ENCODE assay signal across 8 mouse cellular contexts in the genomic region with DNA sequence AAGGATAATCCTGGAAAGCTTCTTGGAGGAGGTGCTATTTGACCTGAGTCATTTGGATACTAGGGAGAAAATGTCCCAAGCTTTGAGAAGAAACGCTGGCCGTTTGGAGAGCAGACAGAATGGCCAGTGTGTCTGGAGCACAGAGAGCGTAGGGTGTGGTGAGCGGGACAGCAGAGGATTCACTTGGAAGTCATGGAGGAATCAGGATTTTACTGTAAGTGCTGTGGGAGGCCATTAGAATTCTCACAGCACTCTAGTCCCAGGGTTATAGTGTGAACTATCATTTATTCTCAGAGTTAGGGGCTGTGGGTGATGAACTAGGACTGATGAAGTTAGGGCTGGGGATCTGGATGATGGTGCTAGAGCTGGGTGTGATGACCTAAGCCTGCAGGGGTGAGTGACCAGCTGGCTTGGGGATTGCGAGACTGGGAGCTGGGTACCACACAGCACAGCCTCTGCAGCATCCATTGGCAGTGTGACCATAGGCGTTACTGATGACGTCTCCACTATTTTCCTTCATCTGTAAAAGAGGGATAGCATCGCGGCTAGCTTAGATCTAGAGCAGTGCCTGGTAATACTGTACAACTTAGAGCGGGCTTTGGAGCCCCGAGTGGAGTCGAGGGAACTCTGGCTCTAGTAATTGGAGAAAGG. TPM values are rescaled to one million over a fixed set of nuclear protein-coding genes. Genes with fewer than 3 reads are reported as not detected.
DNase-seq lines count a peak whose midpoint lies in the region; ATAC-seq and TF ChIP-seq lines count a peak whose summit lies in the region.

No protein-coding gene starts in this region.

- 73% methylated on average over 12 of the region's 12 CpGs for WGBS in kidney, adult 2 months
- WGBS in heart, embryonic 16.5 days = 78% methylated on average over 12 of the region's 12 CpGs
- 92% methylated on average over 12 of the region's 12 CpGs for WGBS in midbrain, embryonic 10.5 days

- peak overlapping the region; percentile 82 for H3K27ac ChIP-seq in kidney, adult 2 months (ENCODE audit: insufficient read depth, low read depth, low read length)
- H3K27ac ChIP-seq in heart, embryonic 16.5 days (ENCODE audit: low read length) = peak overlapping the region; percentile 95
- H3K27ac ChIP-seq in midbrain, embryonic 10.5 days (replicated peaks) = peak overlapping the region; percentile 85

- H3K4me2 ChIP-seq in heart, embryonic 16.5 days (ENCODE audit: low read depth, low read length) = peak overlapping the region; percentile 83

- H3K9ac ChIP-seq in heart, embryonic 16.5 days (ENCODE audit: low read length) = peak overlapping the region; percentile 70

- TF ChIP-seq CTCF in kidney, adult 2 months (conservative IDR thresholded peaks at IDR 0.05; ENCODE audit: insufficient read depth, insufficient read length, low read depth, low read length) = no peak
- TF ChIP-seq CTCF in E14TG2a.4 (conservative IDR thresholded peaks at IDR 0.05; ENCODE audit: low read length) = no peak

- no peaks in the 10 kb centered on the region for H3K9me3 ChIP-seq in E14TG2a.4 (ENCODE audit: low read length)
- peaks cover 4% of the 10 kb centered on the region; the same call in 1 of the 2 replicates for H3K9me3 ChIP-seq in heart, embryonic 16.5 days (replicated peaks; ENCODE audit: control insufficient read depth, low read length)
- H3K9me3 ChIP-seq in midbrain, embryonic 10.5 days (replicated peaks) = no peaks in the 10 kb centered on the region

- DNase-seq in kidney, adult 2 months = no peak
- no peak for DNase-seq in kidney, postnatal 14 days
- no peak for DNase-seq in midbrain, embryonic 10.5 days (ENCODE audit: low spot score)
- no peak for DNase-seq in adrenal gland, adult 18-20 months (ENCODE audit: low spot score in 2 of 2)
- DNase-seq in testis, postnatal 10 days (ENCODE audit: low spot score) = no peak

- no peaks in the 10 kb centered on the region for H3K36me3 ChIP-seq in kidney, adult 2 months (ENCODE audit: control insufficient read depth, insufficient read depth, low read length)
- H3K36me3 ChIP-seq in E14TG2a.4 (ENCODE audit: insufficient read depth, low read length) = no peaks in the 10 kb centered on the region
- H3K36me3 ChIP-seq in heart, embryonic 16.5 days (ENCODE audit: control insufficient read depth, insufficient read depth) = no peaks in the 10 kb centered on the region
- no peaks in the 10 kb centered on the region; the same call in 1 of the 2 replicates for H3K36me3 ChIP-seq in midbrain, embryonic 10.5 days

- no peaks in the 10 kb centered on the region for H3K27me3 ChIP-seq in kidney, adult 2 months (replicated peaks; ENCODE audit: control insufficient read depth, insufficient read depth, low read length)
- peaks cover 7% of the 10 kb centered on the region; the same call in 1 of the 2 replicates for H3K27me3 ChIP-seq in E14TG2a.4 (ENCODE audit: insufficient read depth, low read length)
- H3K27me3 ChIP-seq in heart, embryonic 16.5 days (ENCODE audit: control insufficient read depth, insufficient read depth, low read length) = no peaks in the 10 kb centered on the region
- H3K27me3 ChIP-seq in midbrain, embryonic 10.5 days (ENCODE audit: low read depth, poor library complexity, severe bottlenecking) = peaks cover 35% of the 10 kb centered on the region

- peaks cover 4% of the 10 kb centered on the region; the same call in 1 of the 2 replicates for H3K4me1 ChIP-seq in kidney, adult 2 months (ENCODE audit: control insufficient read depth, insufficient read depth, low read length)
- H3K4me1 ChIP-seq in E14TG2a.4 (replicated peaks; ENCODE audit: low read depth, low read length) = peaks cover 76% of the 10 kb centered on the region
- peaks cover 17% of the 10 kb centered on the region for H3K4me1 ChIP-seq in heart, embryonic 16.5 days (ENCODE audit: control insufficient read depth, insufficient read depth, low read length)
- peaks cover 47% of the 10 kb centered on the region for H3K4me1 ChIP-seq in midbrain, embryonic 10.5 days

- TF ChIP-seq POLR2A in kidney, adult 2 months (IDR thresholded peaks at IDR 0.05; ENCODE audit: low read depth, low read length) = no peak

- H3K4me3 ChIP-seq in kidney, adult 2 months (ENCODE audit: insufficient read depth, low read depth, low read length) = no peak overlapping the region
- H3K4me3 ChIP-seq in E14TG2a.4 (replicated peaks; ENCODE audit: low read length) = peak overlapping the region; percentile 73; the same call in 1 of the 2 replicates
- no peak overlapping the region; the same call in 1 of the 2 replicates for H3K4me3 ChIP-seq in heart, embryonic 16.5 days (ENCODE audit: low read length)
- 0 out of 2 replicates have a peak overlapping the region, but pooled peaks have one; percentile 55 for H3K4me3 ChIP-seq in midbrain, embryonic 10.5 days

- ATAC-seq in heart, embryonic 16.5 days (replicated peaks; ENCODE audit: extremely low read depth, insufficient read depth, low FRiP score) = no peak
- no peak for ATAC-seq in granulocyte monocyte progenitor cell, adult 5-6 weeks (replicated peaks; ENCODE audit: poor library complexity, severe bottlenecking)

RNA-seq across cellular contexts. Expression of a gene that starts 0.9 kb away (rescaled TPM):
- polyA plus RNA-seq in kidney, adult 2 months (2012; rRNA removed) = 62.1 and 65.4 TPM in 2 replicates
- 87.4 and 92.8 TPM in 2 replicates for polyA plus RNA-seq in heart, embryonic 16.5 days (2015; fragmentation: Nextera tagmentation; extraction: Ambion mirVana)
- polyA plus RNA-seq in midbrain, embryonic 10.5 days (2016; fragmentation: Nextera tagmentation; extraction: Ambion mirVana) = 17.7 and 28.2 TPM in 2 replicates
- 100 to 1,000 TPM; 299 to 421 TPM for total RNA-seq in adrenal gland, adult 18-20 months (2021)
- 244 and 297 TPM in 2 replicates for total RNA-seq in granulocyte monocyte progenitor cell, adult 5-6 weeks (2014; fragmentation: Nextera tagmentation)
- 174 and 251 TPM in 2 replicates for total RNA-seq in granulocyte monocyte progenitor cell, adult 5-6 weeks (2017)

RNA-seq across cellular contexts. Expression of a gene that starts 1.8 kb away (rescaled TPM):
- 8.6 and 8.9 TPM in 2 replicates for polyA plus RNA-seq in kidney, adult 2 months (2012; rRNA removed)
- 3.8 and 3.9 TPM in 2 replicates for polyA plus RNA-seq in heart, embryonic 16.5 days (2015; fragmentation: Nextera tagmentation; extraction: Ambion mirVana)
- 4.8 and 5.3 TPM in 2 replicates for polyA plus RNA-seq in midbrain, embryonic 10.5 days (2016; fragmentation: Nextera tagmentation; extraction: Ambion mirVana)
- 10 to 100 TPM; 17.7 to 21.1 TPM for total RNA-seq in adrenal gland, adult 18-20 months (2021)
- total RNA-seq in granulocyte monocyte progenitor cell, adult 5-6 weeks (2014; fragmentation: Nextera tagmentation) = 3.1 TPM in 1 of 2 replicates, not detected in the other
- total RNA-seq in granulocyte monocyte progenitor cell, adult 5-6 weeks (2017) = 1.8 and 3.0 TPM in 2 replicates

RNA-seq across cellular contexts. Expression of a gene that starts 25.3 kb away (rescaled TPM):
- polyA plus RNA-seq in kidney, adult 2 months (2012; rRNA removed) = 123 and 143 TPM in 2 replicates
- 8.8 TPM in 2 replicates for polyA plus RNA-seq in heart, embryonic 16.5 days (2015; fragmentation: Nextera tagmentation; extraction: Ambion mirVana)
- polyA plus RNA-seq in midbrain, embryonic 10.5 days (2016; fragmentation: Nextera tagmentation; extraction: Ambion mirVana) = 4.4 and 5.1 TPM in 2 replicates
- 10 to 100 TPM; 70.9 to 89.3 TPM for total RNA-seq in adrenal gland, adult 18-20 months (2021)
- 14.5 and 21.2 TPM in 2 replicates for total RNA-seq in granulocyte monocyte progenitor cell, adult 5-6 weeks (2014; fragmentation: Nextera tagmentation)
- 9.5 and 12.5 TPM in 2 replicates for total RNA-seq in granulocyte monocyte progenitor cell, adult 5-6 weeks (2017)

RNA-seq across cellular contexts. Expression of a gene that starts 25.6 kb away (rescaled TPM):
- 0.19 and 0.50 TPM in 2 replicates for polyA plus RNA-seq in kidney, adult 2 months (2012; rRNA removed)
- 0.91 and 1.4 TPM in 2 replicates for polyA plus RNA-seq in heart, embryonic 16.5 days (2015; fragmentation: Nextera tagmentation; extraction: Ambion mirVana)
- 1.5 and 1.7 TPM in 2 replicates for polyA plus RNA-seq in midbrain, embryonic 10.5 days (2016; fragmentation: Nextera tagmentation; extraction: Ambion mirVana)
- not detected for total RNA-seq in adrenal gland, adult 18-20 months (2021)
- total RNA-seq in granulocyte monocyte progenitor cell, adult 5-6 weeks (2014; fragmentation: Nextera tagmentation) = 3.7 and 4.0 TPM in 2 replicates
- total RNA-seq in granulocyte monocyte progenitor cell, adult 5-6 weeks (2017) = 0.41 TPM in 1 of 2 replicates, not detected in the other

RNA-seq across cellular contexts. Expression of a gene that starts 43.9 kb away (rescaled TPM):
- polyA plus RNA-seq in kidney, adult 2 months (2012; rRNA removed) = 0.45 and 0.50 TPM in 2 replicates
- polyA plus RNA-seq in heart, embryonic 16.5 days (2015; fragmentation: Nextera tagmentation; extraction: Ambion mirVana) = 0.14 and 0.17 TPM in 2 replicates
- polyA plus RNA-seq in midbrain, embryonic 10.5 days (2016; fragmentation: Nextera tagmentation; extraction: Ambion mirVana) = 0.16 and 0.34 TPM in 2 replicates
- total RNA-seq in adrenal gland, adult 18-20 months (2021) = under 1 TPM; 0.66 to 0.67 TPM
- 0.15 TPM in 1 of 2 replicates, not detected in the other for total RNA-seq in granulocyte monocyte progenitor cell, adult 5-6 weeks (2014; fragmentation: Nextera tagmentation)
- 0.09 TPM in 1 of 2 replicates, not detected in the other for total RNA-seq in granulocyte monocyte progenitor cell, adult 5-6 weeks (2017)

Comparison
In these comparisons a context has a peak if more than half of its experiments do, and no peak if none do; other contexts are left out.
1. H3K4me3 ChIP-seq: peak in E14TG2a.4 (single experiment) and midbrain, embryonic 10.5 days (single experiment); none in kidney, adult 2 months (single experiment) and heart, embryonic 16.5 days (single experiment).
2. RNA of a gene that starts 25.3 kb away (polyA plus RNA-seq): 123 to 143 TPM in kidney, adult 2 months; 8.8 TPM in heart, embryonic 16.5 days and 4.4 to 5.1 TPM in midbrain, embryonic 10.5 days; every median in the first group is over 10 times any median in the second.
3. Peak in every context shown above with its lines, with median percentiles within 50 percentile points of each other: H3K27ac ChIP-seq.